Mouse (Mus musculus) stomach, embryonic 15.5 days (tissue): ENCODE measurements at regions not wholly inside any gene's neighbourhood (a gene's known extent, or its start where the extent isn't known, plus 50 kb on each side); places are given as distances from the start of the nearest gene placed in this dataset.

Source experiments
- ATAC-seq: fragments of 200-750 bp; cut with Nextera tagmentation; 2 replicates; pipeline ENCODE4 v1.8.0; 2017; ENCODE audit warnings: low read depth, moderate number of reproducible peaks, moderate TSS enrichment; ENCODE audit not compliant: insufficient read depth, low FRiP score
- H3K27ac ChIP-seq: fragments of 300-500 bp; sonication (generic); 2 replicates; pipeline ENCODE4 v1.5.1; 2015; ENCODE audit warnings: mild to moderate bottlenecking, inconsistent platforms
- H3K27me3 ChIP-seq: fragments of 300-500 bp; sonication (generic); replicated peaks from 2 replicates; pipeline ENCODE4 v1.6.1; 2015; ENCODE audit warnings: inconsistent platforms
- H3K36me3 ChIP-seq: fragments of 300-500 bp; sonication (generic); 2 replicates; pipeline ENCODE4 v1.6.1; 2015; ENCODE audit warnings: inconsistent platforms
- H3K4me1 ChIP-seq: fragments of 300-500 bp; sonication (generic); 2 replicates; pipeline ENCODE4 v1.6.1; 2015; ENCODE audit warnings: inconsistent platforms
- H3K4me2 ChIP-seq: fragments of 300-500 bp; sonication (generic); 2 replicates; pipeline ENCODE4 v1.6.1; 2015; ENCODE audit warnings: mild to moderate bottlenecking, inconsistent platforms
- H3K4me3 ChIP-seq: fragments of 300-500 bp; sonication (generic); replicated peaks from 2 replicates; pipeline ENCODE4 v1.5.1; 2015; ENCODE audit warnings: inconsistent platforms
- H3K9ac ChIP-seq: fragments of 300-500 bp; sonication (generic); 2 replicates; pipeline ENCODE4 v1.6.1; 2015; ENCODE audit warnings: inconsistent platforms
- H3K9me3 ChIP-seq: fragments of 300-500 bp; sonication (generic); 2 replicates; pipeline ENCODE4 v1.6.1; 2016; ENCODE audit warnings: inconsistent platforms
- WGBS: fragments of 180-500 bp; shearing (Covaris S2); methylation state at CpG from one replicate; pipeline ENCODE4 v1.1.7; 2015; 5-methylcytosine and 5-hydroxymethylcytosine counted together

GRCm38 (mm10) chr4:124414386-124414785 lies 196.2 kb downstream of the 3100002H09Rik start:
- H3K9ac ChIP-seq: no peak overlapping the region
- no peak overlapping the region for H3K27ac ChIP-seq
- H3K9me3 ChIP-seq: no peaks in the 10 kb centered on the region
- H3K4me1 ChIP-seq: no peaks in the 10 kb centered on the region
- no peaks in the 10 kb centered on the region for H3K36me3 ChIP-seq
- H3K4me3 ChIP-seq: no peak overlapping the region
- ATAC-seq: no peak
- no peaks in the 10 kb centered on the region for H3K27me3 ChIP-seq
- no peak overlapping the region for H3K4me2 ChIP-seq
- 79% methylated on average over 7 of the region's 7 CpGs for WGBS

- H3K27ac ChIP-seq: no peak overlapping the region
- H3K4me3 ChIP-seq: no peak overlapping the region
- WGBS: 100% methylated on average over 1 of the region's 1 CpGs
- ATAC-seq: no peak
- H3K4me1 ChIP-seq: no peaks in the 10 kb centered on the region
- H3K36me3 ChIP-seq: no peaks in the 10 kb centered on the region
- no peaks in the 10 kb centered on the region for H3K27me3 ChIP-seq
- no peaks in the 10 kb centered on the region for H3K9me3 ChIP-seq
- H3K9ac ChIP-seq: no peak overlapping the region
- no peak overlapping the region for H3K4me2 ChIP-seq
These were observed 201.3 kb downstream of the 3100002H09Rik start for GRCm38 (mm10) chr4:124409279-124409678.

- 70% methylated on average over 8 of the region's 8 CpGs for WGBS
- Histone ChIP-seq H3K36me3 (no peaks in the 10 kb centered on the region), H3K9me3 (no peaks in the 10 kb centered on the region), H3K4me3 (no peak overlapping the region), H3K9ac (no peak overlapping the region), H3K27me3 (0 out of 2 replicates have a peak, but pooled peaks cover under 1% of the 10 kb centered on the region), H3K4me2 (no peak overlapping the region), H3K4me1 (no peaks in the 10 kb centered on the region), H3K27ac (no peak overlapping the region)
- no peak for ATAC-seq
These were observed 208.5 kb downstream of the 3100002H09Rik start for GRCm38 (mm10) chr4:124402075-124402474.

- Histone ChIP-seq H3K4me2 (no peak overlapping the region), H3K27me3 (peaks cover 3% of the 10 kb centered on the region; the same call in 1 of the 2 replicates), H3K9me3 (no peaks in the 10 kb centered on the region), H3K4me1 (0 out of 2 replicates have a peak, but pooled peaks cover 2% of the 10 kb centered on the region), H3K36me3 (no peaks in the 10 kb centered on the region), H3K27ac (no peak overlapping the region), H3K9ac (no peak overlapping the region), H3K4me3 (no peak overlapping the region)
- ATAC-seq: no peak
- 56% methylated on average over 8 of the region's 8 CpGs for WGBS
These were observed 209.9 kb downstream of the 3100002H09Rik start for GRCm38 (mm10) chr4:124400741-124401140.

GRCm38 (mm10) chr4:124400136-124400675 lies 210.4 kb downstream of the 3100002H09Rik start:
- H3K4me1 ChIP-seq: 0 out of 2 replicates have a peak, but pooled peaks cover 4% of the 10 kb centered on the region
- WGBS: 43% methylated on average over 6 of the region's 6 CpGs
- ATAC-seq: no peak

GRCm38 (mm10) chr4:124398354-124398753 lies 212.2 kb downstream of the 3100002H09Rik start:
- Histone ChIP-seq H3K4me1 (peaks cover 10% of the 10 kb centered on the region), H3K9ac (no peak overlapping the region), H3K4me3 (no peak overlapping the region), H3K36me3 (no peaks in the 10 kb centered on the region), H3K4me2 (no peak overlapping the region), H3K9me3 (no peaks in the 10 kb centered on the region), H3K27me3 (peaks cover 3% of the 10 kb centered on the region; the same call in 1 of the 2 replicates), H3K27ac (no peak overlapping the region)
- WGBS: 31% methylated on average over 9 of the region's 9 CpGs
- no peak for ATAC-seq

More at GRCm38 (mm10) chr4:124400136-124400675, 210.4 kb downstream of the 3100002H09Rik start:
- no peak overlapping the region for H3K9ac ChIP-seq
- H3K9me3 ChIP-seq: no peaks in the 10 kb centered on the region
- H3K27ac ChIP-seq: no peak overlapping the region
- no peaks in the 10 kb centered on the region for H3K36me3 ChIP-seq
- H3K4me2 ChIP-seq: no peak overlapping the region
- H3K4me3 ChIP-seq: no peak overlapping the region
- H3K27me3 ChIP-seq: peaks cover 3% of the 10 kb centered on the region; the same call in 1 of the 2 replicates

GRCm38 (mm10) chr4:124396566-124397283 lies 213.9 kb downstream of the 3100002H09Rik start:
- Histone ChIP-seq H3K4me2 (no peak overlapping the region), H3K9ac (no peak overlapping the region), H3K4me3 (no peak overlapping the region), H3K27me3 (peaks cover 3% of the 10 kb centered on the region; the same call in 1 of the 2 replicates), H3K9me3 (no peaks in the 10 kb centered on the region), H3K4me1 (peaks cover 10% of the 10 kb centered on the region), H3K27ac (no peak overlapping the region), H3K36me3 (no peaks in the 10 kb centered on the region)
- ATAC-seq: no peak
- WGBS: 49% methylated on average over 13 of the region's 13 CpGs

GRCm38 (mm10) chr4:124395966-124396395 lies 214.6 kb downstream of the 3100002H09Rik start:
- H3K4me2 ChIP-seq: no peak overlapping the region
- H3K9me3 ChIP-seq: no peaks in the 10 kb centered on the region
- WGBS: 66% methylated on average over 7 of the region's 7 CpGs
- H3K4me1 ChIP-seq: peaks cover 10% of the 10 kb centered on the region
- H3K4me3 ChIP-seq: no peak overlapping the region
- ATAC-seq: no peak
- no peak overlapping the region for H3K27ac ChIP-seq
- H3K9ac ChIP-seq: no peak overlapping the region
- H3K27me3 ChIP-seq: peaks cover 3% of the 10 kb centered on the region; the same call in 1 of the 2 replicates
- H3K36me3 ChIP-seq: no peaks in the 10 kb centered on the region

GRCm38 (mm10) chr4:124395069-124395965 lies 215.3 kb downstream of the 3100002H09Rik start:
- no peak for ATAC-seq
- 42% methylated on average over 14 of the region's 14 CpGs for WGBS
- no peak overlapping the region for H3K27ac ChIP-seq

GRCm38 (mm10) chr4:124393595-124393994 lies 217.0 kb downstream of the 3100002H09Rik start:
- H3K27me3 ChIP-seq: peaks cover 3% of the 10 kb centered on the region; the same call in 1 of the 2 replicates
- H3K4me1 ChIP-seq: peaks cover 10% of the 10 kb centered on the region
- no peak for ATAC-seq
- H3K4me2 ChIP-seq: no peak overlapping the region
- WGBS: 32% methylated on average over 10 of the region's 10 CpGs
- H3K36me3 ChIP-seq: no peaks in the 10 kb centered on the region
- no peaks in the 10 kb centered on the region for H3K9me3 ChIP-seq
- no peak overlapping the region for H3K27ac ChIP-seq
- H3K9ac ChIP-seq: no peak overlapping the region
- no peak overlapping the region for H3K4me3 ChIP-seq

More at GRCm38 (mm10) chr4:124395069-124395965, 215.3 kb downstream of the 3100002H09Rik start:
- H3K36me3 ChIP-seq: no peaks in the 10 kb centered on the region
- H3K4me1 ChIP-seq: peaks cover 10% of the 10 kb centered on the region
- no peak overlapping the region for H3K4me2 ChIP-seq
- H3K9me3 ChIP-seq: no peaks in the 10 kb centered on the region
- H3K27me3 ChIP-seq: peaks cover 3% of the 10 kb centered on the region; the same call in 1 of the 2 replicates
- no peak overlapping the region for H3K4me3 ChIP-seq
- no peak overlapping the region for H3K9ac ChIP-seq

GRCm38 (mm10) chr4:124389067-124389466 lies 221.5 kb downstream of the 3100002H09Rik start:
- Histone ChIP-seq H3K4me3 (no peak overlapping the region), H3K27me3 (no peaks in the 10 kb centered on the region), H3K9me3 (no peaks in the 10 kb centered on the region), H3K27ac (no peak overlapping the region), H3K4me1 (peaks cover 10% of the 10 kb centered on the region), H3K36me3 (no peaks in the 10 kb centered on the region), H3K4me2 (no peak overlapping the region), H3K9ac (no peak overlapping the region)
- ATAC-seq: no peak
- 74% methylated on average over 10 of the region's 10 CpGs for WGBS
